Mouse (Mus musculus) kidney, embryonic 15.5 days (tissue): ENCODE results near the gene Cpm. TPM values are rescaled to one million over a fixed set of nuclear protein-coding genes. Genes with fewer than 3 reads are reported as not detected.
"Not testable (repeated sequence)": the region's sequence is repeated elsewhere in the genome, so short reads cannot be mapped to it uniquely, and the experiment has no call there.

Source experiments
- ATAC-seq: fragments of 200-750 bp; cut with Nextera tagmentation; replicated peaks from 2 replicates; pipeline ENCODE4 v1.8.0; 2017; ENCODE audit warnings: moderate TSS enrichment; ENCODE audit not compliant: low FRiP score
- H3K27ac ChIP-seq: fragments of 300-500 bp; sonication (generic); 2 replicates; pipeline ENCODE4 v1.5.1; 2015; ENCODE audit warnings: mild to moderate bottlenecking, inconsistent platforms
- H3K27me3 ChIP-seq: fragments of 300-500 bp; sonication (generic); 2 replicates; pipeline ENCODE4 v1.6.1; 2015; ENCODE audit warnings: inconsistent platforms
- H3K36me3 ChIP-seq: fragments of 300-500 bp; sonication (generic); 2 replicates; pipeline ENCODE4 v1.6.1; 2015; ENCODE audit warnings: inconsistent platforms
- H3K4me1 ChIP-seq: fragments of 300-500 bp; sonication (generic); 2 replicates; pipeline ENCODE4 v1.6.1; 2015; ENCODE audit warnings: inconsistent platforms
- H3K4me2 ChIP-seq: fragments of 300-500 bp; sonication (generic); 2 replicates; pipeline ENCODE4 v1.6.1; 2015; ENCODE audit warnings: moderate library complexity, mild to moderate bottlenecking, inconsistent platforms
- H3K4me3 ChIP-seq: fragments of 300-500 bp; sonication (generic); replicated peaks from 2 replicates; pipeline ENCODE4 v1.5.1; 2015; ENCODE audit warnings: mild to moderate bottlenecking, inconsistent platforms
- H3K9ac ChIP-seq: fragments of 300-500 bp; sonication (generic); 2 replicates; pipeline ENCODE4 v1.6.1; 2015; ENCODE audit warnings: mild to moderate bottlenecking, inconsistent platforms
- H3K9me3 ChIP-seq: fragments of 300-500 bp; sonication (generic); replicated peaks from 2 replicates; pipeline ENCODE4 v1.6.1; 2016; ENCODE audit warnings: inconsistent platforms
- WGBS: fragments of 180-500 bp; shearing (Covaris S2); methylation state at CpG from one replicate; pipeline ENCODE4 v1.1.7; 2015; ENCODE audit warnings: mixed read lengths; 5-methylcytosine and 5-hydroxymethylcytosine counted together
- polyA plus RNA-seq: library from polyadenylated mRNA; unstranded; fragments of >200 nt; fragmentation: Nextera tagmentation; extraction: Ambion mirVana; gene quantifications from 2 replicates; pipeline ENCODE4 v1.2.1, GENCODE M21; 2015

Cpm gene
- polyA plus RNA-seq, 1 experiment from 2014 or later = 31.5 TPM

- WGBS = 71% methylated on average over 13 of the region's 13 CpGs
- no peak overlapping the region for H3K4me2 ChIP-seq
- no peak overlapping the region for H3K27ac ChIP-seq
- H3K36me3 ChIP-seq = no peaks in the 10 kb centered on the region
- H3K4me3 ChIP-seq = no peak overlapping the region
- no peaks in the 10 kb centered on the region for H3K27me3 ChIP-seq
- no peak for ATAC-seq
- H3K9me3 ChIP-seq = no peaks in the 10 kb centered on the region
- H3K9ac ChIP-seq = no peak overlapping the region
- peaks cover 13% of the 10 kb centered on the region for H3K4me1 ChIP-seq
Observed at GRCm38 (mm10) chr10:117595442-117596164, 33.7 kb upstream of the Cpm start.

- Histone ChIP-seq H3K4me2 (no peak overlapping the region), H3K4me1 (peaks cover 9% of the 10 kb centered on the region), H3K9me3 (no peaks in the 10 kb centered on the region), H3K4me3 (no peak overlapping the region), H3K27me3 (no peaks in the 10 kb centered on the region), H3K9ac (no peak overlapping the region), H3K27ac (no peak overlapping the region), H3K36me3 (no peaks in the 10 kb centered on the region)
- 79% methylated on average over 9 of the region's 9 CpGs for WGBS
- ATAC-seq = no peak
Observed at GRCm38 (mm10) chr10:117596165-117596735, 33.0 kb upstream of the Cpm start.

- Histone ChIP-seq H3K36me3 (no peaks in the 10 kb centered on the region), H3K4me3 (no peak overlapping the region), H3K27ac (no peak overlapping the region), H3K4me2 (no peak overlapping the region), H3K9ac (no peak overlapping the region), H3K27me3 (no peaks in the 10 kb centered on the region), H3K4me1 (peaks cover 3% of the 10 kb centered on the region; the same call in 1 of the 2 replicates), H3K9me3 (no peaks in the 10 kb centered on the region)
- no peak for ATAC-seq
- 70% methylated on average over 5 of the region's 5 CpGs for WGBS
Observed at GRCm38 (mm10) chr10:117596771-117597324, 32.5 kb upstream of the Cpm start.

- not testable (repeated sequence) for H3K4me3 ChIP-seq, ATAC-seq, H3K4me1 ChIP-seq, H3K4me2 ChIP-seq, H3K36me3 ChIP-seq, H3K27me3 ChIP-seq, H3K27ac ChIP-seq, H3K9me3 ChIP-seq, H3K9ac ChIP-seq
- WGBS = 91% methylated on average over 16 of the region's 16 CpGs
Observed at GRCm38 (mm10) chr10:117597371-117598265, 31.7 kb upstream of the Cpm start.

GRCm38 (mm10) chr10:117598266-117598950 is 30.9 kb upstream of the Cpm start:
- Histone ChIP-seq H3K36me3 (no peaks in the 10 kb centered on the region), H3K4me2 (no peak overlapping the region), H3K4me3 (no peak overlapping the region), H3K9ac (no peak overlapping the region), H3K9me3 (no peaks in the 10 kb centered on the region), H3K4me1 (no peaks in the 10 kb centered on the region), H3K27me3 (no peaks in the 10 kb centered on the region), H3K27ac (no peak overlapping the region)
- WGBS = 88% methylated on average over 10 of the region's 10 CpGs
- no peak for ATAC-seq

DNA sequence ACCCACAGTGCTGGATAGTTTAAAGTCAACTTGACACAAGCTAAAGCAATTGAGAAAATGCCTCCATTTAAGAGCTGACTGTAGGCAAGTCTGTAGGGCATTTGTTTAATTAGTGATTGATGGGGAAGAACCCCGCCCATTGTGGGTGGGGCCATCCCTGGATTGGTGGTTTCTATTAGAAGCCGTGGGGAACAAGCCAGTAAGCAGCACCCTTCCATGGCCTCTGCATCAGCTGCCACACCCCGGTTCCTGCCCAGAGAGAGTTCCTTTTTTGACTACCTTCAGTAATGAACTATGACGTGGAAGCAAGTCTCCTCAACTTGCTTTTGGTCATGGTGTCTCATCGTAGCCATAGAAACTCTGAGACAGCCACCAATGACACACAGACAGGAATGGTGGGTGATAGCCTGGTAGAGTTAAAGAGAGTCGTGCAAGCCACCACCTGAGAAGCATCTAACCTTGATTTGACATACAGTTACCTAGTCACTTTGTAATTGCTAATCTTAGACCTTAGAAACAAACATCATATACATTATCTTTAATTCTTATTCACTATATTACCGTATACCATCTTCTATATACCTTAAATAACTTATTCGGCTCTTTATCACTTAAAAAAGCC is 30.2 kb upstream of the Cpm start:
- H3K36me3 ChIP-seq, H3K27ac ChIP-seq, H3K9me3 ChIP-seq, H3K4me3 ChIP-seq, H3K9ac ChIP-seq, ATAC-seq, H3K4me2 ChIP-seq, H3K27me3 ChIP-seq, H3K4me1 ChIP-seq: not testable (repeated sequence)
- 89% methylated on average over 8 of the region's 8 CpGs for WGBS

- H3K27me3 ChIP-seq = no peaks in the 10 kb centered on the region
- H3K36me3 ChIP-seq = no peaks in the 10 kb centered on the region
- no peak overlapping the region for H3K4me2 ChIP-seq
- H3K4me3 ChIP-seq = no peak overlapping the region
- H3K9me3 ChIP-seq = no peaks in the 10 kb centered on the region
- no peaks in the 10 kb centered on the region for H3K4me1 ChIP-seq
- H3K9ac ChIP-seq = no peak overlapping the region
- no peak overlapping the region for H3K27ac ChIP-seq
- ATAC-seq = no peak
- 60% methylated on average over 8 of the region's 8 CpGs for WGBS
Observed at GRCm38 (mm10) chr10:117601146-117602035, 27.9 kb upstream of the Cpm start.

GRCm38 (mm10) chr10:117602325-117603129 is 26.8 kb upstream of the Cpm start:
- 93% methylated on average over 3 of the region's 3 CpGs for WGBS
- no peak for ATAC-seq
- H3K4me3 ChIP-seq = no peak overlapping the region
- H3K9me3 ChIP-seq = no peaks in the 10 kb centered on the region
- no peaks in the 10 kb centered on the region for H3K36me3 ChIP-seq
- no peak overlapping the region for H3K9ac ChIP-seq
- H3K4me1 ChIP-seq = no peaks in the 10 kb centered on the region
- H3K27ac ChIP-seq = no peak overlapping the region
- H3K27me3 ChIP-seq = no peaks in the 10 kb centered on the region
- H3K4me2 ChIP-seq = no peak overlapping the region

- H3K4me2 ChIP-seq = no peak overlapping the region
- no peak for ATAC-seq
- H3K9me3 ChIP-seq = no peaks in the 10 kb centered on the region
- H3K27ac ChIP-seq = no peak overlapping the region
- WGBS = 85% methylated on average over 8 of the region's 8 CpGs
- no peak overlapping the region for H3K9ac ChIP-seq
- H3K4me1 ChIP-seq = no peaks in the 10 kb centered on the region
- H3K4me3 ChIP-seq = no peak overlapping the region
- no peaks in the 10 kb centered on the region for H3K36me3 ChIP-seq
- no peaks in the 10 kb centered on the region for H3K27me3 ChIP-seq
Observed at GRCm38 (mm10) chr10:117603130-117603833, 26.0 kb upstream of the Cpm start.
